Mouse (Mus musculus): ENCODE measurements around the gene Prep. TPM values are rescaled to one million over a fixed set of nuclear protein-coding genes. Genes with fewer than 3 reads are reported as not detected.

Gene Prep
- polyA plus RNA-seq, 1 experiment from 2014 or later, result 22.8 TPM

- H3K9ac ChIP-seq (ENCODE audit: low read depth, low read length), result no peak overlapping the region
- ATAC-seq (ENCODE audit: low FRiP score) (no peak), DNase-seq (ENCODE audit: low spot score) (no peak)
- no peaks in the 10 kb centered on the region for H3K4me1 ChIP-seq (replicated peaks; ENCODE audit: control insufficient read depth, insufficient read depth, low read length)
- no peaks in the 10 kb centered on the region for H3K27me3 ChIP-seq (ENCODE audit: control insufficient read depth, insufficient read depth, low read length)
- H3K36me3 ChIP-seq (ENCODE audit: control insufficient read depth, insufficient read depth, low read length), result no peaks in the 10 kb centered on the region
- H3K4me2 ChIP-seq (replicated peaks; ENCODE audit: low read depth, low read length), result no peak overlapping the region
- H3K9me3 ChIP-seq (ENCODE audit: control insufficient read depth, low read length), result no peaks in the 10 kb centered on the region
- 80% methylated on average over 5 of the region's 5 CpGs for WGBS
- H3K27ac ChIP-seq (ENCODE audit: low read depth, low read length), result no peak overlapping the region
- H3K4me3 ChIP-seq (ENCODE audit: low read depth, low read length), result no peak overlapping the region
These were observed 127.5 kb downstream of the Prep start for GRCm38 (mm10) chr10:45194531-45194930.

- no peaks in the 10 kb centered on the region for H3K9me3 ChIP-seq (ENCODE audit: control insufficient read depth, low read length)
- no peak for DNase-seq (ENCODE audit: low spot score)
- no peaks in the 10 kb centered on the region for H3K36me3 ChIP-seq (ENCODE audit: control insufficient read depth, insufficient read depth, low read length)
- no peaks in the 10 kb centered on the region for H3K27me3 ChIP-seq (ENCODE audit: control insufficient read depth, insufficient read depth, low read length)
- H3K27ac ChIP-seq (ENCODE audit: low read depth, low read length), result no peak overlapping the region
- H3K4me3 ChIP-seq (ENCODE audit: low read depth, low read length), result no peak overlapping the region
- no peaks in the 10 kb centered on the region for H3K4me1 ChIP-seq (replicated peaks; ENCODE audit: control insufficient read depth, insufficient read depth, low read length)
- no peak overlapping the region for H3K4me2 ChIP-seq (replicated peaks; ENCODE audit: low read depth, low read length)
- no peak for ATAC-seq (ENCODE audit: low FRiP score)
- 62% methylated on average over 1 of the region's 1 CpGs for WGBS
- H3K9ac ChIP-seq (ENCODE audit: low read depth, low read length), result no peak overlapping the region
These were observed 137.6 kb downstream of the Prep start for GRCm38 (mm10) chr10:45204582-45204981.

GRCm38 (mm10) chr10:45210201-45210600, 143.2 kb downstream of the Prep start:
- no peaks in the 10 kb centered on the region for H3K27me3 ChIP-seq (ENCODE audit: control insufficient read depth, insufficient read depth, low read length)
- no peaks in the 10 kb centered on the region for H3K36me3 ChIP-seq (ENCODE audit: control insufficient read depth, insufficient read depth, low read length)
- H3K9me3 ChIP-seq (ENCODE audit: control insufficient read depth, low read length), result no peaks in the 10 kb centered on the region
- DNase-seq (ENCODE audit: low spot score) (no peak), ATAC-seq (ENCODE audit: low FRiP score) (no peak)
- no peak overlapping the region for H3K27ac ChIP-seq (ENCODE audit: low read depth, low read length)
- H3K4me2 ChIP-seq (replicated peaks; ENCODE audit: low read depth, low read length), result no peak overlapping the region
- H3K4me3 ChIP-seq (ENCODE audit: low read depth, low read length), result no peak overlapping the region
- no peak overlapping the region for H3K9ac ChIP-seq (ENCODE audit: low read depth, low read length)
- H3K4me1 ChIP-seq (replicated peaks; ENCODE audit: control insufficient read depth, insufficient read depth, low read length), result no peaks in the 10 kb centered on the region

GRCm38 (mm10) chr10:45216676-45217075, 149.7 kb downstream of the Prep start:
- H3K4me2 ChIP-seq (replicated peaks; ENCODE audit: low read depth, low read length), result no peak overlapping the region

More at GRCm38 (mm10) chr10:45216676-45217075, 149.7 kb downstream of the Prep start:
- DNase-seq (ENCODE audit: low spot score) (no peak), ATAC-seq (ENCODE audit: low FRiP score) (no peak)
- WGBS, result 86% methylated on average over 7 of the region's 7 CpGs
- Histone ChIP-seq H3K9me3 (ENCODE audit: control insufficient read depth, low read length) (no peaks in the 10 kb centered on the region), H3K27me3 (ENCODE audit: control insufficient read depth, insufficient read depth, low read length) (no peaks in the 10 kb centered on the region), H3K4me3 (ENCODE audit: low read depth, low read length) (no peak overlapping the region), H3K4me1 (replicated peaks; ENCODE audit: control insufficient read depth, insufficient read depth, low read length) (no peaks in the 10 kb centered on the region), H3K9ac (ENCODE audit: low read depth, low read length) (no peak overlapping the region), H3K27ac (ENCODE audit: low read depth, low read length) (no peak overlapping the region), H3K36me3 (ENCODE audit: control insufficient read depth, insufficient read depth, low read length) (no peaks in the 10 kb centered on the region)

Other genes starting within 250 kb of the Prep start
- gene Popdc3, start 110.9 kb downstream of the Prep start, polyA plus RNA-seq (2014; fragmentation: Nextera tagmentation; extraction: Ambion mirVana), result 0.32 and 0.33 TPM in 2 replicates